In the genomic region with DNA sequence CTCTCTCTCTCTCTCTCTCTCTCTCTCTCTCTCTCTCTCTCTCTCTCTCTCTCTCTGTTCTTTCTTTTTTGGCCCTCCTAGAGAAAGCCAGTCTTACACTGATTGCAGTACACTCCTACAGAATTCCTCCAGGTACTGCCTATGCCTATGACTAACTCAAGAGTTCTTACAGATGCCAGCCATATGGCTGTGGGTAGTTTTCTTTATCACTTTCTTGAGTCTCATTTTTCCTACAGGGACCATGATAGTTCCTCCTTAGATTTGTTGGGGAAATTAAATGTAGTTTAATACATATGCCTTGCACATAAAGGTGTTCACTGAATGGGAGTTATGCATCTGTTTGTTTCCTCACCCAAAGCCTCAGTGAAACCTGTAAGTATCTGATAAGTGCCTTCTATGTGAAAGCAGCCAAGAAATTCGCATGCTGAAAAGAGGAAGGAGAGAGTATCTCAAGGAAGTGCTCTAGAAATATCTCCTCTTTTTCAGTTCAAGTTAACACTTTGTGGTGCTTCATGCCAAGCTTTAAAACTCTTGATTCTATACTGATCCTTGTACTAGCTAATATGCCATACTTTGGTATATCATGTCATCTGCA, we compare ENCODE assay signal across 18 mouse cellular contexts. TPM values are rescaled to one million over a fixed set of nuclear protein-coding genes. Genes with fewer than 3 reads are reported as not detected.
DNase-seq lines count a peak whose midpoint lies in the region; ATAC-seq and TF ChIP-seq lines count a peak whose summit lies in the region.
"Had no signal": no experiment of that assay in that cellular context is flagged by ENCODE, and none has a peak within 500 bp of the region (broad histone marks: within the 10 kb centered on the region; RNA-seq: fewer than 3 reads in every experiment).

No protein-coding gene starts in this region.

- H3K36me3 ChIP-seq in liver, embryonic 13.5 days, result no peaks in the 10 kb centered on the region
- H3K36me3 ChIP-seq in kidney, adult 2 months (ENCODE audit: control insufficient read depth, insufficient read depth, low read length), result no peaks in the 10 kb centered on the region
- H3K36me3 ChIP-seq in stomach, postnatal 0 days (ENCODE audit: control insufficient read depth, insufficient read depth, low read length), result no peaks in the 10 kb centered on the region
- H3K36me3 ChIP-seq: hindbrain, embryonic 15.5 days; limb, embryonic 12.5 days had no signal

- no peak for TF ChIP-seq POLR2A in kidney, adult 2 months (IDR thresholded peaks at IDR 0.05; ENCODE audit: low read depth, low read length)

- ATAC-seq in erythroid progenitor cell, adult 5-6 weeks (replicated peaks; ENCODE audit: low FRiP score, poor library complexity, severe bottlenecking), result peak; percentile 65; the same call in 1 of the 2 replicates
- ATAC-seq in liver, embryonic 13.5 days (ENCODE audit: low read depth), result peak; percentile 55; the same call in 1 of the 2 replicates
- no peak for ATAC-seq in stomach, postnatal 0 days (ENCODE audit: low FRiP score, low TSS enrichment)
- ATAC-seq: Patski had no signal

- 7% methylated on average over 1 of the region's 1 CpGs for WGBS in liver, embryonic 13.5 days (ENCODE audit: insufficient replicate concordance)
- 33% methylated on average over 1 of the region's 1 CpGs for WGBS in kidney, adult 2 months
- WGBS in stomach, postnatal 0 days, result 31% methylated on average over 1 of the region's 1 CpGs

- no peak overlapping the region for H3K9ac ChIP-seq in liver, embryonic 13.5 days
- no peak overlapping the region for H3K9ac ChIP-seq in stomach, postnatal 0 days (ENCODE audit: low read length)
- H3K9ac ChIP-seq: hindbrain, embryonic 15.5 days; limb, embryonic 12.5 days had no signal

- peak overlapping the region; percentile 15; the same call in 1 of the 2 replicates for H3K27ac ChIP-seq in liver, embryonic 13.5 days
- no peak overlapping the region for H3K27ac ChIP-seq in kidney, adult 2 months (ENCODE audit: insufficient read depth, low read depth, low read length)
- H3K27ac ChIP-seq in stomach, postnatal 0 days (replicated peaks), result no peak overlapping the region
- H3K27ac ChIP-seq: hindbrain, embryonic 15.5 days; kidney, postnatal 0 days; limb, embryonic 12.5 days had no signal

- no peaks in the 10 kb centered on the region for H3K9me3 ChIP-seq in liver, embryonic 13.5 days (replicated peaks)
- no peaks in the 10 kb centered on the region for H3K9me3 ChIP-seq in stomach, postnatal 0 days (ENCODE audit: control insufficient read depth, low read length)
- H3K9me3 ChIP-seq: hindbrain, embryonic 15.5 days; limb, embryonic 12.5 days had no signal

- H3K4me2 ChIP-seq in liver, embryonic 13.5 days, result no peak overlapping the region
- H3K4me2 ChIP-seq in stomach, postnatal 0 days (replicated peaks; ENCODE audit: low read depth), result no peak overlapping the region
- H3K4me2 ChIP-seq: hindbrain, embryonic 15.5 days; limb, embryonic 12.5 days had no signal

- DNase-seq in layer of hippocampus, adult 11-12 months (ENCODE audit: low spot score), result peak; percentile 13
- DNase-seq in layer of hippocampus, postnatal 25 days (ENCODE audit: extremely low spot score in 1 of 2, low spot score in 1 of 2), result no peak
- DNase-seq in 416B (ENCODE audit: low read depth), result peak; percentile 83
- no peak for DNase-seq in liver, embryonic 13.5 days
- DNase-seq in kidney, adult 2 months, result no peak
- no peak for DNase-seq in stomach, postnatal 0 days (ENCODE audit: low spot score)
- DNase-seq in urinary bladder, postnatal 25 days (ENCODE audit: low spot score), result no peak
- DNase-seq: thymus, postnatal 14 days had no signal

- no peak overlapping the region for H3K4me3 ChIP-seq in liver, embryonic 13.5 days (replicated peaks)
- no peak overlapping the region for H3K4me3 ChIP-seq in kidney, adult 2 months (ENCODE audit: insufficient read depth, low read depth, low read length)
- H3K4me3 ChIP-seq in stomach, postnatal 0 days (ENCODE audit: low read depth, low read length), result no peak overlapping the region
- H3K4me3 ChIP-seq: erythroblast, embryonic 14.5 days; hindbrain, embryonic 15.5 days; limb, embryonic 12.5 days had no signal

- TF ChIP-seq CTCF in kidney, adult 2 months (conservative IDR thresholded peaks at IDR 0.05; ENCODE audit: insufficient read depth, insufficient read length, low read depth, low read length), result no peak
- TF ChIP-seq CTCF in stomach, postnatal 0 days (IDR thresholded peaks at IDR 0.05; ENCODE audit: low read depth), result no peak

- H3K27me3 ChIP-seq in liver, embryonic 13.5 days, result no peaks in the 10 kb centered on the region
- H3K27me3 ChIP-seq in kidney, adult 2 months (replicated peaks; ENCODE audit: control insufficient read depth, insufficient read depth, low read length), result no peaks in the 10 kb centered on the region
- no peaks in the 10 kb centered on the region for H3K27me3 ChIP-seq in stomach, postnatal 0 days (ENCODE audit: control insufficient read depth, insufficient read depth, low read length)
- H3K27me3 ChIP-seq: hindbrain, embryonic 15.5 days; limb, embryonic 12.5 days; Patski had no signal

- peaks cover 20% of the 10 kb centered on the region for H3K4me1 ChIP-seq in liver, embryonic 13.5 days (replicated peaks)
- H3K4me1 ChIP-seq in kidney, adult 2 months (ENCODE audit: control insufficient read depth, insufficient read depth, low read length), result no peaks in the 10 kb centered on the region
- H3K4me1 ChIP-seq in stomach, postnatal 0 days (replicated peaks; ENCODE audit: control insufficient read depth, insufficient read depth), result no peaks in the 10 kb centered on the region
- H3K4me1 ChIP-seq: hindbrain, embryonic 15.5 days; limb, embryonic 12.5 days had no signal

- no peak for TF ChIP-seq EP300 in stomach, postnatal 0 days (optimal IDR thresholded peaks at IDR 0.05)

RNA-seq across cellular contexts. Expression of a gene that starts 13.2 kb away (rescaled TPM):
- total RNA-seq in layer of hippocampus, postnatal 25 days (2021), result not detected
- total RNA-seq in erythroid progenitor cell, adult 5-6 weeks (2015; ENCODE audit: low replicate concordance), result 6.7 TPM in 1 of 2 replicates, not detected in the other
- 1.0 TPM in 1 of 2 replicates, not detected in the other for total RNA-seq in erythroid progenitor cell, adult 5-6 weeks (2017; ENCODE audit: low replicate concordance)
- not detected in 2 replicates for polyA plus RNA-seq in liver, embryonic 13.5 days (2015; fragmentation: Nextera tagmentation; extraction: Ambion mirVana)
- polyA plus RNA-seq in kidney, adult 2 months (2012; rRNA removed), result 0.06 TPM in 1 of 2 replicates, not detected in the other
- polyA plus RNA-seq in stomach, postnatal 0 days (2015; fragmentation: Nextera tagmentation; extraction: Ambion mirVana), result not detected in 2 replicates
- total RNA-seq: adrenal gland, adult 18-20 months; gastrocnemius, adult 18-20 months had no signal
- polyA plus RNA-seq: C2C12; erythroblast, embryonic 14.5 days; heart, embryonic 14.5 days; hindbrain, embryonic 15.5 days; kidney, postnatal 0 days; limb, embryonic 12.5 days; Patski had no signal

RNA-seq across cellular contexts. Expression of a gene that starts 22.9 kb away (rescaled TPM):
- under 1 TPM; 0.28 to 0.37 TPM for total RNA-seq in layer of hippocampus, postnatal 25 days (2021)
- 7.1 and 24.9 TPM in 2 replicates for total RNA-seq in erythroid progenitor cell, adult 5-6 weeks (2015; ENCODE audit: low replicate concordance)
- total RNA-seq in erythroid progenitor cell, adult 5-6 weeks (2017; ENCODE audit: low replicate concordance), result 2.6 and 9.9 TPM in 2 replicates
- polyA plus RNA-seq in liver, embryonic 13.5 days (2015; fragmentation: Nextera tagmentation; extraction: Ambion mirVana), result 1.7 and 1.9 TPM in 2 replicates
- polyA plus RNA-seq in kidney, adult 2 months (2012; rRNA removed), result 0.72 and 0.81 TPM in 2 replicates
- polyA plus RNA-seq in stomach, postnatal 0 days (2015; fragmentation: Nextera tagmentation; extraction: Ambion mirVana), result 3.9 TPM in 2 replicates
- polyA plus RNA-seq: erythroblast, embryonic 14.5 days; Patski had no signal

RNA-seq across cellular contexts. Expression of a gene that starts 30.4 kb away (rescaled TPM):
- not detected for total RNA-seq in layer of hippocampus, postnatal 25 days (2021)
- total RNA-seq in erythroid progenitor cell, adult 5-6 weeks (2015; ENCODE audit: low replicate concordance), result 21.4 and 26.3 TPM in 2 replicates
- 14.7 and 15.8 TPM in 2 replicates for total RNA-seq in erythroid progenitor cell, adult 5-6 weeks (2017; ENCODE audit: low replicate concordance)
- polyA plus RNA-seq in liver, embryonic 13.5 days (2015; fragmentation: Nextera tagmentation; extraction: Ambion mirVana), result 0.10 and 0.12 TPM in 2 replicates
- 0.11 TPM in 1 of 2 replicates, not detected in the other for polyA plus RNA-seq in kidney, adult 2 months (2012; rRNA removed)
- polyA plus RNA-seq in stomach, postnatal 0 days (2015; fragmentation: Nextera tagmentation; extraction: Ambion mirVana), result 0.02 and 0.04 TPM in 2 replicates
- total RNA-seq: adrenal gland, adult 18-20 months; gastrocnemius, adult 18-20 months had no signal
- polyA plus RNA-seq: C2C12; erythroblast, embryonic 14.5 days; hindbrain, embryonic 15.5 days; kidney, postnatal 0 days; limb, embryonic 12.5 days; Patski had no signal

Comparison
In these comparisons a context has a peak if more than half of its experiments do, and no peak if none do; other contexts are left out.
1. DNase-seq: peak in layer of hippocampus, adult 11-12 months (single experiment) and 416B (single experiment); none in layer of hippocampus, postnatal 25 days (0 of 2), liver, embryonic 13.5 days (single experiment), kidney, adult 2 months (single experiment), stomach, postnatal 0 days (single experiment) and urinary bladder, postnatal 25 days (single experiment).